Mouse (Mus musculus): ENCODE measurements around the gene Sprr2a2. TPM values are rescaled to one million over a fixed set of nuclear protein-coding genes. Genes with fewer than 3 reads are reported as not detected.

The Sprr2a2 gene
- 0.95 and 5.4 TPM in 2 replicates for polyA plus RNA-seq (2012; rRNA removed)

GRCm38 (mm10) chr3:92215569-92215968 is at the start of gene Sprr2a2, which contains the start of gene Sprr2a1:
TSS of gene Sprr2a2 (plus strand) at chr3:92215920.
TSS of gene Sprr2a1 (plus strand) at chr3:92215799.

DNA sequence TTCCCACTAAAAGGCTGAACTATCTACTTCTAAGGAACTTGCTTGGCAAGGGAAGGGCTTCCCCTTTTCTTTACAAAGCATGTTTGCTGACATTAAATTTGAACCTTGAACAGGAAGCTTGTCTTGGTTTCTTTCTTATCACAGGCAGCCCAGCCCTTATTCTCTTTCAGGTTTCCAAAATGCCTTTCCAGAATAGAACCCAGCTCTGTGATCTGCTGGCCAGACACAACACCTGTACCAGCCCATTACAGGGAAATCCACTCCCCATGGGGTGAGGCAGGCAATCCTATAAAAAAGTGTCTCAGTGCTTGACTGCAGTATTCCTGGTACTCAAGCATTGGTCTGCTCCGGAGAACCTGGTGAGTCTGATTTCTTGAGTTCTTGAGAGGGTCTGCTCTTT is 69.4 kb downstream of the Sprr2a2 start, which contains the start of gene Sprr2a3:
Gene Sprr2a3 (plus strand): TSS at position 317 of the 400 bp plus-strand sequence.

Other genes starting within 250 kb of the Sprr2a2 start
- 0.15 TPM in 1 of 2 replicates, not detected in the other for gene Pglyrp3, start 201.3 kb upstream of the Sprr2a2 start, polyA plus RNA-seq (2012; rRNA removed)
- 3.9 and 6.2 TPM in 2 replicates for gene Lor, start 132.8 kb upstream of the Sprr2a2 start, polyA plus RNA-seq (2012; rRNA removed)
- not detected in 2 replicates for gene Prr9, start 92.0 kb upstream of the Sprr2a2 start, polyA plus RNA-seq (2012; rRNA removed)
- not detected in 2 replicates for gene Lelp1, start 73.2 kb upstream of the Sprr2a2 start, polyA plus RNA-seq (2012; rRNA removed)
- gene Sprr2a1, start 121 bp upstream of the Sprr2a2 start, polyA plus RNA-seq (2012; rRNA removed) = 0.08 TPM in 1 of 2 replicates, not detected in the other
- 0.02 and 0.31 TPM in 2 replicates for gene Sprr2a3, start 69.5 kb downstream of the Sprr2a2 start, polyA plus RNA-seq (2012; rRNA removed)
- gene Sprr2b, start 100.7 kb downstream of the Sprr2a2 start, polyA plus RNA-seq (2012; rRNA removed) = not detected in 2 replicates
- not detected in 2 replicates for gene Sprr2d, start 123.2 kb downstream of the Sprr2a2 start, polyA plus RNA-seq (2012; rRNA removed)
- gene Sprr2e, start 136.2 kb downstream of the Sprr2a2 start, polyA plus RNA-seq (2012; rRNA removed) = not detected in 2 replicates
- not detected in 2 replicates for gene Sprr2f, start 149.3 kb downstream of the Sprr2a2 start, polyA plus RNA-seq (2012; rRNA removed)
- not detected in 2 replicates for gene Sprr2h, start 169.8 kb downstream of the Sprr2a2 start, polyA plus RNA-seq (2012; rRNA removed)
- not detected in 2 replicates for gene Sprr2i, start 192.1 kb downstream of the Sprr2a2 start, polyA plus RNA-seq (2012; rRNA removed)
- not detected in 2 replicates for gene Sprr2j-ps, start 202.2 kb downstream of the Sprr2a2 start, polyA plus RNA-seq (2012; rRNA removed)
- 4.8 and 5.0 TPM in 2 replicates for gene Gm9774, start 213.5 kb downstream of the Sprr2a2 start, polyA plus RNA-seq (2012; rRNA removed)
- gene Sprr2k, start 216.7 kb downstream of the Sprr2a2 start, polyA plus RNA-seq (2012; rRNA removed) = not detected in 2 replicates
- not detected in 2 replicates for gene Sprr1b, start 222.9 kb downstream of the Sprr2a2 start, polyA plus RNA-seq (2012; rRNA removed)
- not detected in 2 replicates for gene Sprr3, start 242.8 kb downstream of the Sprr2a2 start, polyA plus RNA-seq (2012; rRNA removed)

Measured in central nervous system, embryonic 14 days (tissue).